Mouse (Mus musculus) frontal cortex, postnatal 25 days (tissue): ENCODE measurements around the gene Rab31.

Experiments used
- DNase-seq, 2 experiments: peaks; one replicate each; pipeline ENCODE4 v3.0.0; 2022; ENCODE audit warnings: low spot score in 2 of 2

Gene Rab31

DNA sequence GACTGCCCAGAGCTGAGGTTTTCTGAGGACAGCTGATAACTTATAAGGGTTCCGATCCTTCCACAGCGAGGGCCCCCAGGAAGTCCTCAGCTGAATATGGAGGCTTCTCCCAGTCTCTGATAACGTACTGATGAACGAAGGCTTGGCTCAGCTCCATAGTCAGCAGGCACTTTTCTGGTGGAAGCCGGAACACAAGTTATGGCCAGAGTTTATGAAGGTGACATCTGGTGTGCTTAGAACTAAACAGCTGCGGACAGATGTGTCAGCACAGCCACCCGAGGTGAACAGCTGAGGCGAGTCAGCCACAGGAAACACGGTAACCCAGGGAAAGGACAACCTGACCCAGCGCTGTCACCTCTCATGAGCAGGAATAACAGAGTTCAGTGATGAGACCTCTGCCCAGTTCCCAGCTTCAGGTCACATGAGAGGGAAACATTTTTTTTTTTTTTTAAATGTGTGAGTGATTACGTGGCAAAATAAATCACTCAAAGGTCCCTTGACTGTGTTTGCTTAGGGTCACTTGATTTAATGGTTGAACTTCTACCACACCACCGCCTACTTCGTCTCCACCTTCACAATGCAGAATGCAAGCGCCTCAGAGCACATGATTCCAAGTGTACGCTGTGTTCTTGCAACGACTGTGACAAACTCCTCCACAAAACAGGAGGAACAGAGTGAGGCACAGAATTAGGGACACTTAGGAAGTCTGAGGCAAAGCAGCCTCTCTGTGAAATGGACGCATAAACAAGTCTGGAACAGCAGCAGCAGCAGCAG, 106.0 kb downstream of the Rab31 start:
- DNase-seq, result no peak

DNA sequence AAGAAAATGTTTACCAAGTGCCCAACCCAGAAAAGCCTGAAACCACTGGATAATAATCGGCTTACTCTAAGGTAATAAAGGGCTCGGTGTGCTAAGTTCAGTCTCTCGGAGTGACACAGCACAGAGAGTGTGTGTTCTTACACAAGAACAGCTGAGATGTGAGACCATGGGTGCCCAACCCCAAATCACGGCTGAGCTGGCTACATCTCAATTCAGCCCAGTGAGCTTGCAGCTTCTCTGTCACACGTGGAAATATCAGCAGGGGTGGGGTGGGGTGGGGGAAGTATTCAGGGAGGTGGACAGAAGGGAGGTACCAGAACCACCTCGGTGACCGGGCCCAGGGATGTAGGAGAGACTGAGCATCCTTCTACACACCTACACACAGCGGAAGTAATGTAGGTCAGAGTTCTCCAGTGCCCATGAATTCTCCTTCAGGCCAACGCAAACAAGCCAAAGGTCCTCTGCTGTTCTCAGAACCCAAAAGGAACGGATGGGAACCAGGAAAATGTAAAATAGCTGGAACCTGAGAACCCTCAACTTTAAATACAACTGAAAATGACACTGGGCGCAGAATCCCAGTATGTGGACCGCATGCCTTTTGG, 106.7 kb downstream of the Rab31 start:
- no peak for DNase-seq

DNA sequence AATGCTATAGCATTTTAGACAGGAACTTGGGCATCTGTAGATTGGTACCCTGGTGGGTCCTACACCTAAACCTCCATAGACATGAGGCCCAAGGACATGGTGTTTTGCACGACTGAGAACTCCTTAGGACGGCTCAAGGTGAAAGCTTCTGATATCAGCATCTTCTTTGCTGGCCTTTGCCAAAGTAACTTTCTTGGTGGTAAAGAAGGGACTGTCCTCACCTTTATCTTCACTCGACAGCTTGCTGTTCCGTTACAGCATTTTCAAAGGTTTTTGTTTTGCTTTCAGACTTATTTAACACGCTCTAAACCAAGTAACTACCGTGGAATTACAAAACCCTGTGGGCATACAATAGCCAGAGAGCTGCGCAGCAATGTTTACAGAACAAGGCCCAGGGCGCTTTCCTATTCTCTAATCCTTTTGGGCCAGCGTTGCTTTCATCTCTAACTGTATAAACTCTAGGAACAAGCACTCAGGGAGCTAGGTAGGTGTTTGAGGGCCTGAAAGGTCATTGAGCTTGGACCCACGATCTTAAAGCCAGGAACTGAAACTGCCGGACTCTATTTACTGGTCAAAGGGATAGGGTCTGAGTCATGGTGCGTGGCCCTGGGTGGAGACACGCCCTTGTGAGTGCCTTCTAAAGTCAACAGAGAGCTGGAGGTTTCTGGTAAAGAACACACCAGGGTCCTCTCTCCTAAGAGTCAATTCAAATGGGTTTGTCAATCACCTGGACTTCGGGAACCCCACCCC, 109.0 kb downstream of the Rab31 start:
- no peak for DNase-seq

DNA sequence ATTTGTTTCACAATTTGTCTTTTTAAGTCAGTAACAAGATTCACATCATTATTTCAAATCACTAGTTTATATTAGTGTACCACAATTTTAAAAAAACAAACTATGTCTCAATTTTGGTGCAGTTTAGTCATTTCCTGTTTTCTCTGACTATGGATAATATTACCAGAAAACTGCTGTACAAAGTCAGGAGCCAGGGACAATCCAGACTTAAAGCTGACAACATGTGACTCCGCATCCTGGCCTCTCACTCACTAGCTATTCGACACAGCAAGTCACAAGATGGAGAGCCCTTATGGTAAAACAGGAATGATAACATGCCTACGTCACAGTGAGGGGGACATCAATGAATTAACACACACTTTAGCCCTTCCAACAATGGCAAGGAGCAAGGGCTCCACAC, 109.9 kb downstream of the Rab31 start:
- DNase-seq, result no peak

DNA sequence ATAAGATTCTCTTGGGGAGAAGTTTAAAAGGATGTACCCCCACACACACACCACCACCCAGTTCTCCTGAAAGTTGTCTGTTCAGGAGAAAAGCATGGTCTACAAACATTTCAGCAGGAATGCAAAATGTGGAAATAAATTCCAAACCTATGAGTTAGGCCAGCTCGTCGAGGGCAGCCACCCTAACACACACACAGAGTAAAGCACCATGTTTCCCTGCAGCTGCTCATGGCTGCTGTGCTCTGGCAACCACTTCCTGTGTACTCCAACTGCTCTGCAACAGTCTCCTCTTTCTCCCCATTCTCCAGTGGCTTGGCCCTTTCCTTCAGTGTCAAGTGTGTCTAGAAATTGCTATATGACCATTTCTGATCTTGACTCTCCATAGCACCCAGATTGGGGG, 114.1 kb downstream of the Rab31 start:
- DNase-seq, result no peak

DNA sequence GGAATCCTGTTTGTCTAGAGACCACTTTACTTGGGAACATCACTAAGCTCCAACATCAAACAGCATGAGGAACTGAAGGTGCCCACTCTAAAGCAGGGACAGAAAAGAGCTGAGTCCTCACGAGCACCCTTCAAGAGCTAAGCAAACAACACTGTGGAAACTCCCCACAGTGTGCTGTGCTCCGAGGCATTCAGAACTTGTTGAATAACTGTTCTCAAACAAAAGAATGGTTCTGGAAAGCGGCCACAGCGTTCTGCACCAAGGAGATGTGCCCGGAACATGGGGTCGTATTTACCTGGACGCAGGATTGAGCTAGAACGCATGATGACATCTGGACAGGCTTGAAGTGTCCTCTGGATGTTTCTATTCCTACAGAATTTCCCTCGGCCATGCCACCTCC, 114.6 kb downstream of the Rab31 start:
- no peak for DNase-seq

DNA sequence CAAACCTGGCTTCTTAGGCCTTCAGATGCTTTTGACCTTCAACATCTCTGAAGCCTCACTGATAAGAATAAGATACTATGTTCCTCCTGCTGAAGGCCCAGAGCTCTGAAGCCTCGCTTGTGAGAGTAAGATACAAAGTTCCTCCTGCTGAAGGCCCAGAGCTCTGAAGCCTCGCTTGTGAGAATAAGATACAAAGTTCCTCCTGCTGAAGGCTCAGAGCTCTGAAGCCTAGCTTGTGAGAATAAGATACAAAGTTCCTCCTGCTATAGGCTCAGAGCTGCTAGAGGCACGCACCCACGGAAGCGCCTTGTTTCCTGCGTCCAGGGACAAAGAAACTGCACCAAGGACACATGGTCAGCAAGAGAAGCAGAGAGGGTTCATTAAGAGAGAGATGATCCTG, 115.8 kb downstream of the Rab31 start:
- no peak for DNase-seq

DNA sequence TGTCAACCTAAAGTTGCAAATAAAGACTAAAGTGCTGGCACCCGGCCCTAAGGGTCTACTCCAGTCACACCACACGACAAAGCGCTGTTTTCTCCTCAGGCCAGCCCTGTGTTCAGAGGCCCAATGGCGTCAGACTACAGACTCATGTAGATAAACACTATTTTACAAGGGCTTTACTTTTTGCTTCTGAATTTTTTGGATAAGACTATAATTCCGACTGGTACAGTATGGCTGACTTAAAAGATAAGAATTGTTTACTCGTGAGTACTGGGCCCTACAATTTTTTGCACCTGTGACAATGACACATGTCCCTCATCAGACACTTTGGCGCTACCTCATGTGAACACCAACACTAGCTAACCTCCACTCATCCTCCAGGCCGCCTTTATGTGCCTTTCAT, 116.5 kb downstream of the Rab31 start:
- no peak for DNase-seq

DNA sequence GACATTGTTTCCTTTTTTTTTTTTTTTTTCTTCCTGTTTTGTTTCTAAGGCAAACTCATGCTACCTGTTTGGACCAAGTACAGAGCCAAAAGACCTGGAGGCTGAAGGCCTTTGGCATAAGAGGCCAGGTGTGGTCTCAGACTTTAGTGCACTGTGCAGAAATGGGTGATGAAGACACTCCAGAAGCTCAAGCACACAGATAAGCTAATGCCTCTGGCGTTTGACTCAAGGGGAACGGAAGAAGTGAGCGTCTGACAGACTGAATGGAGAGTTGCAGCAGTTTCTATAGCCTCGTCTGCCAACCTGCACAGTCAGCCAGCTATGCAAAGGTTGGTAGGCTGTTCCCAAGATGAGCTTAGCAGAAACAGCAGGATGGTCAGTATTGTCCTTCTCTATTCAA, 116.9 kb downstream of the Rab31 start:
- no peak for DNase-seq

DNA sequence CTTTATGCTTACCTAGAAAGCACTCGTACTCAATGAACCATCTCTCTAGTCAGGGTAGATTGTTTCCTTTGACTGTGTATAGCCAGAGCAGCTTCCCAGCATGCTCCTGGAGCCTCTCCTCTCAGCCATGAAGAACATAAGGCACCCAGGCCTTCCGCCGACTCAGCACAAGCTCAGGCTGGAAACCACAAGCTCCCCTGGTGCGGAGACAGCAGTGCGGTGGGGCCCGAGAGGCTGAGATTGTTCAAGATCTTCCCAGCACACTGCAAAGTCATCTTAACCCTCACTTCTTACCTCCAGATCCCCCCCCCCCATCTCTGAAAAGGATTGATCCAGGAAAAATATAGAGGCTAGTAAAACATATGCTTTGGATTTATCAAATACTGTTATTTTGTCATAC, 122.0 kb downstream of the Rab31 start:
- no peak for DNase-seq

DNA sequence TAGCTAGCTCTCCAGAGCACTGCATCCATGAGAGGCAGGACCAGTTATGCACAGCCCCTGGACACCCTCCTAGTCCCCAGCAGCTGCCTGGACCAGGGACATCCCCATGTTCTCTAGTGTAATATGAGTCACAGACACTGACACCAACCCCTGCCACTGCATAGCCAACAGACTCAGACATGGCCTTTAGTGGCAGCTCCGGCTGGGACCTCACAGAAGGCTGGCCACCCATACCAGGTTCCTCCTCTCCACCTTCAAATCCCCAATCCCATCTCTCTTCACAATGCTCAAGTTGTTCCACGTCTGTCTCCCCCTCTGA, 123.4 kb downstream of the Rab31 start:
- no peak for DNase-seq

DNA sequence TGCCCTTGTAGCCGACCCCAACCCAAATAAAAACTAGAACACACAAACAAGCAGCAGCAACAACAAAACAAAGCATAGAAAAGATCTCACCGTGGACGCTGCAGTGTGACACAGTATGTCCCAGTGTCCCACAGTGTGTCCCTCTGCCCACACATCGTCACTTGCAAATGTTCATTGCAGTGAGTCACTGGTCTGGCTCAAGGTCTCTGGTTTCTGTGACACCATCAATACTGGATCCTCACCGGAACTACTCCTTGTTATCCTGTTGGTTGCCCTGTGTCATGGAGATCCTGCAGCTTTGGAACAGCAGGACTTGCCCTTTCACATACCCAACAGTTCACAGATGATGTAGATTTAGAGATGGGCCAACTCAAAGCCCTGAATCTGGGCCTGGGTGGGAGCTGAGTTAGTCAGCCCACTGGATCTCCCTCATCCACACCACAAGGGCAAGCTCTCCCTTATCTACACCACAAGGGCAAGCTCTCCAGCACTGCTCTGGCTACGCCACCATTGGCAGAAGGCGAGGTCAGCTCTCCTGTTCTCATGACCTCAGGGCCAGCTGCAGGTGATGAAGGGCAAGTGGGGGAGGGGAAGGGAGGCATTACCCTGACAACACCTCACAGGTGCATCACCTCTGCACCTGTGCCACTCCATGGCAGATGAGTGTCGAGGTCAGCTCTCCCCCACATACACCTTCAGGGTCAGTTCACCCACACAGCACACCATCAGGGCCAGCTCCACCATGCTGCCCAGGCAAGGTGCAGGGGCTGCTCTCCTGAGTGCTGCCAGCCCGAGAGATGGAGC, 124.0 kb downstream of the Rab31 start:
- no peak for DNase-seq

DNA sequence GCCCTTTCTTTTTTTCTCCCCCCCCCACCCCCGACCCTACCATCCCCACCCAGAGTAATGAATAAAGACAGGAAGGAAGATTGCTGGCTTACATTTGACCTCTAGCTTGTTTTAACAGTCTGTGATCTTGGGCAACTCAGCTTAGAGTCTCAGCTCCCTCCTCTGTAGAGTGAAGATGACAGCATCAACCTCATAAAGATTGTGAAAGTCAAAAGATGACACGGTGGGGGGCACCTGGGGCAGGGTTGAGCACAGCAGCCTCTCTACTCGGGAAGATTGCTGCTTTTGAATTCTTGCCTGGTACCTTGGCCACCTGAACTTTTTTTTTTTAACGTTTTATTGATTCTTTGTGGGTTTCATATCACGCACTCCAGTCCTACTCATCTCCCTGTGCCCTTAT, 124.6 kb downstream of the Rab31 start:
- no peak for DNase-seq

DNA sequence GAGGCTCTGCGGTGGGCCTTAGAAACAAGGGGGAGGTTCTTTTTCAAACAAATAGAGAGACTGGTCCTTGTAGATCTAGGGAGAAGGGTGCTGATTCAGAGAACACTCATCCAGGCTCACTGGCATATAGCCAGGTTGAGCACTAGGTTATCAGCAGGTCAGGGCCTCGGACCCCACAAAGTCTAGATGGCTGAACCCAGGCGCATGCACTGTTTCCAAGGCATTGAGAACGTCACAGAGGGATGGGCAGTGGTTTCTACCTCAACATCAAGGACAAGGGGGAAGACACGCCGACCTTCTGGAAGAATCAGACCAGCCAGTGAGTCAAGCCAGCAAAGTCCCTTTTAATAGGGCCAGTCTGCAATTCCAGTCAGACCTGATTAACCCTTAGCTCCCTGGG, 125.3 kb downstream of the Rab31 start:
- no peak for DNase-seq

DNA sequence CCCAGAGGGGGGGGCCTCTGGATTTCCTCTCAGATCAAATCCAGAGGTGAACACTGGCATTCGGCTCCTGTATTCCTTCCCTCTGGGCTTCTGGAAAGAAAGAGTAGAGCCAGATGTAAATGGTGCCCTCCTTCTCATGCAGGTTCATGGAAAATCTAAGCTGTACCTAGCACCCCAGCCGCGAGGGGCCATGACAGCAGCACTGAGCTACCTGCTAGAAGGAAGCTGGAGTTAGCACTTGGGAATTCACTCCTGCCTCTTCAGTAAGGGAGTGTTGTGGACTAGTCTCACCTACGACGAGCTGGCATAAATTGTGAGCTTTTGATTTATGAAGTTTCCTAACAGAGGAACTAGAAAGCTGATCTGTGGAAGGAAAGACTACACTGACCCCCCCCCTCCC, 129.0 kb downstream of the Rab31 start:
- no peak for DNase-seq

DNA sequence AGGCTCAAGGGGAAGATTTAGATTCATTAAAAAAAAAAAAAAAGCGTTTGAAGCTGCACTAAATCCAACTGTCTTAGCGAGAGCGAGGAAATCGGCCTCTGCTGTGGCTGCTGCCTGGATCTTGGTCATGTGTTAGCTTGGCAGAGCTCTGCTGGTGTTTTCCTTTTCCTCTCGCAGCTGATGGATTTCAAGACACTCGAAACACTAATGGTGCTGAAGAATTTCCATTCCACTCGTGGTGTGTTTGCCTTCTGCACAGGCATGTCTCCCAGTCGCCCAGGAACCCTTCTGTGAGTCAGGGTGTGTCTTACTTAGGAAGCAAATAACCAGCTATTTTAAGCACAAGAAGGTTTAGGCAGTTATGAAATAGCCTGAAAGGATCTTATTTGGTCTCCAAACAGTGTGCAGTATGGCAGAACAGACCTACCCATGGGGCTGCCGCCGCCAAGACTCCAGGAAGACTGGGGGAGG, 129.5 kb downstream of the Rab31 start:
- DNase-seq, result peak; percentile 31 to 33

DNA sequence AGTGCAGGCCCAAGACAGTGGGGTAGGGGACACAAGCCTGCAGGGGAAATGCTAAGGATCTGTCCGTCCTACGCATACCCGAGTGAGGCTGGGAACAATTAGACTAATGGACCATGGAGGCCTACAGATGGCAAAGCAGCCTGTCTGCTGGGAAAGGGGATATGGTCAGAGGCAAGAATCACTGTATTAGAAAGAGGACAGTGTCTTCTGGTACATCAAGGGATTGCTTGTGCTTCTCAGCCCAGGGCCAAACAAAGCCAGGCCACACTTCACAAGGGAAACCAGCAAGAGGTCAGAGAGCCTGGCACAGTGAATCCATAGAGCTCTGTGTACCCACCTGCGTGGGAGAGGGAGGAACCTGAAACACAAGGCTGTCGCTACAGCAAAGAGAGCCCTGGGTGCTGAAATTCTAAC, 130.0 kb downstream of the Rab31 start:
- DNase-seq, result no peak

DNA sequence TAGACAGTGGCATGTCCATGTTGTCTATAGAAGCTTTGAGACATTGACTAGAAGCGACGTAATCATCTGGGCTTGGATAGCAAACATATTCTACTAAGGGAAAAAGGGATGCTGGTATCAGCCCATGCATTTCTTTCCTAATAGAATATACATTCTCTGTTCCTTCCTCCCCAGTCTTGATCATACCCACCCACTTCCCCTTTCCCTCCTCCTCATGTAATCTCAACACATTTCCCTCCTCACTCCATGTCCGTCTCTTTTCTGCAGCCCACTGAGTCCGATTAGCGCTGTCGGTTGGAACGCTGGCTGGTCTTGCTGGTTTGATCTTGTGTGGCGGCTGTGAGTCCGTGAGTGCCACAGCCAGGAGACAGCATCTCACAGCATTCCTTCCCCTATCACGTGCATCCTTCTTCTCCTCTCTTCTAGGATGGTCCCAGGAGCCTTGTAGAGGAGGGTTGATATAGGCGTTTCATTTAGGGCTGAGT, 130.8 kb downstream of the Rab31 start, which contains the start of gene Txndc2:
Gene Txndc2 (minus strand): TSS at position 435 of the 485 bp plus-strand sequence.
- no peak for DNase-seq

DNA sequence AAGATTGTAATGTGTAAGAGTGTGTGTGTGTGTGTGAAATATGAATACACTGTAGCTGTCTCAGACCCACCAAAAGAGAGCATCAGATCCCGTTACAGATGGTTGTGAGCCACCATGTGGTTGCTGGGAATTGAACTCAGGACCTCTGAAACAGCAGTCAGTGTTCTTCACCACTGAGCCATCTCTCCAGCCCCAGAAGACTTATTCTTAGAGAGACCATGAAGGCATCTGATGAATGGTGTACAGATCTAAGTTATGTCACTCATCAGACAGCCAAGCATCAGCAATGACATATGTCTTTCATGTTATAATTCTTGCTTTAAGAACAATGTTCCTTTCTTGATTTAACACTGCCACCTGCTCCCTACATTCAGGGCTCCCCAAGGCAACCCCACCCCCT, 133.4 kb downstream of the Rab31 start:
- DNase-seq, result no peak

DNA sequence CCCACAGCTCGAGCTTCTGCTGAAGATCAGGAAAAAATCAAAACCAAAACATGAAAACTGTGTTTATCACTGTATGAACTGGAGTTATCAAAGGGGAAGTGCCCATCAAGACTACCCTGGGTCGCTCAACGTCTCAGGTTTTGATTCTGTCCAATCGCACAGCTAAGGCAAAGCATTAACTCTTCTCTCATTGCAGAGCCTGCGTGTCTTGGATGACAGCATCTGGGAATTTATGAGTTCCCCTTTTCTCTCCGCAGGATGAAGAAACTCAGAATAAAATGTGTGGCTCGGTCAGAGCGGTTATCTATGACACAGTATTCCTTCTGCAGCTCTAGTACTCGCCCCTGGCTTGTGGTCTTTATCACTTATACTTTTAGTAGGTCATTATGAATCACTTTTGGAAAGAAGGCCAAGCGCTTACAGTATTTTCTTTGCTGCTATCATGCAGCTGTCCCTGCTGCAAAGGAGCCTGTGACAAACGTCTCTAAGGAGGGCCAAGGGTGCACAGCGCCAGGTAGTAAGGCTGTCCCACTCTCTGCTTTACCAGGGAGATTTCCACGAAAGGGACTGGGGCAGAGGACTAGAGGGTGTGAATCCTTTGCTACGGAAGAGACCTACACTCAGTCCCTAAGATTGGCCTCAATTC, 136.7 kb downstream of the Rab31 start:
- no peak for DNase-seq

DNA sequence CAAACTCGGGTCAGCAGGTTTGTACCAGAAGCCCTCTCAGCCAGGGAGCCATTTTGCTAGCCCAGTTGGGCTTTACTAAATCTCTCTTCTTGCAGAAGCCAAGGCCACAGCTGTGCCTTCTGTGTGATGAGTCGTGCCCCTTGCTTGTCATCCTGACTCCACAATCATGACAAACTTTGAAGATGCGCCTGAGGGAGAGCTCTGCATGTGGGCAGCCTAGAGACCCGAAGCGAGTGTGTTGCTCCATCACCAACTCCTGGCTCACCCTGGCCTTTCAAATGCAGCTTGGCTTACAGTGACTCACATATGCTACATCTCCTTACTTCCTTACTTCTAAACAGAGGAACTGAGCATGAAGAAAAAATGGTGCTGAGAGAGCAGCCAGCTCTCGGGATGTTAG, 142.6 kb downstream of the Rab31 start:
- DNase-seq, result no peak
